Mouse (Mus musculus) liver, embryonic 11.5 days (tissue): ENCODE measurements around the gene Mical2. TPM values are rescaled to one million over a fixed set of nuclear protein-coding genes. Genes with fewer than 3 reads are reported as not detected.
A peak's percentile ranks its signal among the peaks of the same experiment; 100 is the strongest.

ENCODE experiments used
- ATAC-seq: fragments of 200-750 bp; cut with Nextera tagmentation; replicated peaks from 2 replicates; pipeline ENCODE4 v1.8.0; 2017; ENCODE audit warnings: moderate number of reproducible peaks, mild to moderate bottlenecking, moderate TSS enrichment, moderate library complexity; ENCODE audit not compliant: low FRiP score
- DNase-seq: peaks from one replicate; pipeline ENCODE4 v3.0.0-alpha.2; 2017; ENCODE audit warnings: low spot score
- H3K27ac ChIP-seq: fragments of 300-500 bp; sonication (generic); 2 replicates; pipeline ENCODE4 v1.5.1; 2014; ENCODE audit warnings: mild to moderate bottlenecking, low read depth, low read length, control low read depth
- H3K27me3 ChIP-seq: fragments of 300-500 bp; sonication (generic); replicated peaks from 2 replicates; pipeline ENCODE4 v1.6.1; 2014; ENCODE audit warnings: low read length, mixed read lengths; ENCODE audit not compliant: control insufficient read depth, insufficient read depth
- H3K36me3 ChIP-seq: fragments of 300-500 bp; sonication (generic); 2 replicates; pipeline ENCODE4 v1.6.1; 2014; ENCODE audit warnings: mild to moderate bottlenecking, low read length, moderate library complexity, mixed read lengths; ENCODE audit not compliant: control insufficient read depth, insufficient read depth
- H3K4me1 ChIP-seq: fragments of 300-500 bp; sonication (generic); replicated peaks from 2 replicates; pipeline ENCODE4 v1.6.1; 2014; ENCODE audit warnings: low read length, mixed read lengths; ENCODE audit not compliant: control insufficient read depth, insufficient read depth
- H3K4me2 ChIP-seq: fragments of 300-500 bp; sonication (generic); 2 replicates; pipeline ENCODE4 v1.6.1; 2014; ENCODE audit warnings: mild to moderate bottlenecking, control low read depth, moderate library complexity
- H3K4me3 ChIP-seq: fragments of 300-500 bp; sonication (generic); 2 replicates; pipeline ENCODE4 v1.5.1; 2014; ENCODE audit warnings: low read depth, low read length, control low read depth
- H3K9ac ChIP-seq: fragments of 300-500 bp; sonication (generic); 2 replicates; pipeline ENCODE4 v1.6.1; 2014; ENCODE audit warnings: low read depth, low read length, control low read depth
- H3K9me3 ChIP-seq: fragments of 300-500 bp; sonication (generic); 2 replicates; pipeline ENCODE4 v1.6.1; 2016; ENCODE audit warnings: low read length, inconsistent platforms, mixed read lengths; ENCODE audit not compliant: control insufficient read depth
- WGBS: fragments of 180-500 bp; shearing (Covaris S2); extraction: QIAGEN DNeasy Blood & Tissue Kit; methylation state at CpG from one replicate; pipeline ENCODE4 v1.1.7; 2014; 5-methylcytosine and 5-hydroxymethylcytosine counted together
- polyA plus RNA-seq: library from polyadenylated mRNA; unstranded; fragments of >200 nt; fragmentation: Nextera tagmentation; extraction: Ambion mirVana; gene quantifications from 2 replicates; pipeline ENCODE4 v1.2.1, GENCODE M21; 2014

Gene Mical2
- polyA plus RNA-seq, 1 experiment from 2014 or later: 9.3 TPM

GRCm38 (mm10) chr7:112299521-112300096, 74.0 kb downstream of the Mical2 start:
- ATAC-seq (0 out of 2 replicates have a peak, but pooled peaks have one; percentile 15), DNase-seq (no peak)
- H3K27ac ChIP-seq: peak overlapping the region; percentile 56; the same call in 1 of the 2 replicates
- H3K4me3 ChIP-seq: no peak overlapping the region
- H3K9ac ChIP-seq: no peak overlapping the region
- no peaks in the 10 kb centered on the region for H3K27me3 ChIP-seq
- H3K36me3 ChIP-seq: no peaks in the 10 kb centered on the region; the same call in 1 of the 2 replicates
- no peak overlapping the region for H3K4me2 ChIP-seq
- H3K9me3 ChIP-seq: no peaks in the 10 kb centered on the region
- WGBS: 42% methylated on average over 10 of the region's 10 CpGs
- peaks cover 21% of the 10 kb centered on the region for H3K4me1 ChIP-seq

- no peak for DNase-seq
- Histone ChIP-seq H3K27ac (0 out of 2 replicates have a peak overlapping the region, but pooled peaks have one; percentile 19), H3K27me3 (no peaks in the 10 kb centered on the region), H3K4me1 (peaks cover 21% of the 10 kb centered on the region), H3K9ac (no peak overlapping the region), H3K4me3 (no peak overlapping the region), H3K4me2 (no peak overlapping the region), H3K36me3 (no peaks in the 10 kb centered on the region; the same call in 1 of the 2 replicates), H3K9me3 (no peaks in the 10 kb centered on the region)
- no peak for ATAC-seq
- 56% methylated on average over 5 of the region's 5 CpGs for WGBS
These were observed 74.5 kb downstream of the Mical2 start for GRCm38 (mm10) chr7:112300141-112300540.

- DNase-seq: no peak
These were observed 75.4 kb downstream of the Mical2 start for GRCm38 (mm10) chr7:112301052-112301451.

GRCm38 (mm10) chr7:112304382-112304781, 78.7 kb downstream of the Mical2 start:
- no peak overlapping the region for H3K9ac ChIP-seq
- no peaks in the 10 kb centered on the region; the same call in 1 of the 2 replicates for H3K36me3 ChIP-seq
- H3K9me3 ChIP-seq: no peaks in the 10 kb centered on the region
- no peak overlapping the region for H3K27ac ChIP-seq
- H3K4me1 ChIP-seq: peaks cover 9% of the 10 kb centered on the region
- no peaks in the 10 kb centered on the region for H3K27me3 ChIP-seq
- H3K4me2 ChIP-seq: no peak overlapping the region
- ATAC-seq (no peak), DNase-seq (no peak)
- WGBS: 92% methylated on average over 8 of the region's 8 CpGs
- no peak overlapping the region for H3K4me3 ChIP-seq

More at GRCm38 (mm10) chr7:112301052-112301451, 75.4 kb downstream of the Mical2 start:
- no peak overlapping the region for H3K4me3 ChIP-seq
- H3K9me3 ChIP-seq: no peaks in the 10 kb centered on the region
- no peaks in the 10 kb centered on the region for H3K27me3 ChIP-seq
- H3K36me3 ChIP-seq: no peaks in the 10 kb centered on the region; the same call in 1 of the 2 replicates
- no peak overlapping the region for H3K27ac ChIP-seq
- H3K4me1 ChIP-seq: peaks cover 21% of the 10 kb centered on the region
- ATAC-seq: no peak
- H3K4me2 ChIP-seq: no peak overlapping the region
- H3K9ac ChIP-seq: no peak overlapping the region

- no peak overlapping the region for H3K4me2 ChIP-seq
- no peak overlapping the region for H3K9ac ChIP-seq
- WGBS: 78% methylated on average over 11 of the region's 11 CpGs
- no peaks in the 10 kb centered on the region for H3K4me1 ChIP-seq
- no peak overlapping the region for H3K4me3 ChIP-seq
- H3K27me3 ChIP-seq: no peaks in the 10 kb centered on the region
- H3K36me3 ChIP-seq: peaks cover 3% of the 10 kb centered on the region
- no peak overlapping the region for H3K27ac ChIP-seq
- DNase-seq (no peak), ATAC-seq (no peak)
- no peaks in the 10 kb centered on the region for H3K9me3 ChIP-seq
These were observed 83.8 kb downstream of the Mical2 start for GRCm38 (mm10) chr7:112309289-112310016.

- 76% methylated on average over 4 of the region's 4 CpGs for WGBS
- no peak overlapping the region for H3K27ac ChIP-seq
- H3K4me2 ChIP-seq: no peak overlapping the region
- no peak overlapping the region for H3K4me3 ChIP-seq
- no peak overlapping the region for H3K9ac ChIP-seq
- ATAC-seq: no peak
- no peaks in the 10 kb centered on the region for H3K9me3 ChIP-seq
- H3K36me3 ChIP-seq: peaks cover 3% of the 10 kb centered on the region; the same call in 1 of the 2 replicates
- H3K27me3 ChIP-seq: no peaks in the 10 kb centered on the region
- no peaks in the 10 kb centered on the region for H3K4me1 ChIP-seq
- DNase-seq: no peak
These were observed 84.3 kb downstream of the Mical2 start for GRCm38 (mm10) chr7:112310017-112310360.

GRCm38 (mm10) chr7:112313211-112313610, 87.6 kb downstream of the Mical2 start:
- H3K4me3 ChIP-seq: no peak overlapping the region
- no peak overlapping the region for H3K4me2 ChIP-seq
- WGBS: 74% methylated on average over 5 of the region's 5 CpGs
- no peaks in the 10 kb centered on the region for H3K9me3 ChIP-seq
- no peak for ATAC-seq
- no peaks in the 10 kb centered on the region for H3K4me1 ChIP-seq
- H3K9ac ChIP-seq: no peak overlapping the region
- no peak for DNase-seq
- H3K27ac ChIP-seq: no peak overlapping the region
- H3K36me3 ChIP-seq: peaks cover 6% of the 10 kb centered on the region; the same call in 1 of the 2 replicates
- no peaks in the 10 kb centered on the region for H3K27me3 ChIP-seq

GRCm38 (mm10) chr7:112313670-112314069, 88.0 kb downstream of the Mical2 start:
- no peak for DNase-seq
- H3K27ac ChIP-seq: no peak overlapping the region
- no peak for ATAC-seq
- no peaks in the 10 kb centered on the region for H3K4me1 ChIP-seq
- no peak overlapping the region for H3K4me3 ChIP-seq
- H3K27me3 ChIP-seq: no peaks in the 10 kb centered on the region
- WGBS: 66% methylated on average over 5 of the region's 5 CpGs
- H3K4me2 ChIP-seq: no peak overlapping the region
- peaks cover 6% of the 10 kb centered on the region; the same call in 1 of the 2 replicates for H3K36me3 ChIP-seq
- no peak overlapping the region for H3K9ac ChIP-seq
- no peaks in the 10 kb centered on the region for H3K9me3 ChIP-seq

GRCm38 (mm10) chr7:112316239-112316638, 90.6 kb downstream of the Mical2 start:
- H3K9ac ChIP-seq: no peak overlapping the region
- no peak for DNase-seq
- peaks cover 5% of the 10 kb centered on the region; the same call in 1 of the 2 replicates for H3K36me3 ChIP-seq
- no peak overlapping the region for H3K4me3 ChIP-seq
- no peak overlapping the region for H3K4me2 ChIP-seq
- no peak for ATAC-seq
- WGBS: 92% methylated on average over 1 of the region's 1 CpGs
- no peak overlapping the region for H3K27ac ChIP-seq
- no peaks in the 10 kb centered on the region for H3K4me1 ChIP-seq
- H3K9me3 ChIP-seq: no peaks in the 10 kb centered on the region
- no peaks in the 10 kb centered on the region for H3K27me3 ChIP-seq
